Mouse (Mus musculus) midbrain, embryonic 12.5 days (tissue): ENCODE measurements around the gene Slc35a2. TPM values are rescaled to one million over a fixed set of nuclear protein-coding genes. Genes with fewer than 3 reads are reported as not detected.
A peak's percentile ranks its signal among the peaks of the same experiment; 100 is the strongest.
"Not testable (repeated sequence)": the region's sequence is repeated elsewhere in the genome, so short reads cannot be mapped to it uniquely, and the experiment has no call there.

Experiments used
- ATAC-seq: fragments of 200-750 bp; cut with Nextera tagmentation; 2 replicates; pipeline ENCODE4 v1.8.0; 2017; ENCODE audit warnings: low read depth, moderate TSS enrichment, moderate library complexity; ENCODE audit not compliant: low FRiP score
- H3K27ac ChIP-seq: fragments of 300-500 bp; sonication (generic); replicated peaks from 2 replicates; pipeline ENCODE4 v1.5.1; 2016; ENCODE audit warnings: mild to moderate bottlenecking
- H3K27me3 ChIP-seq: fragments of 300-500 bp; sonication (generic); 2 replicates; pipeline ENCODE4 v1.6.1; 2016; ENCODE audit warnings: mild to moderate bottlenecking
- H3K36me3 ChIP-seq: fragments of 300-500 bp; sonication (generic); 2 replicates; pipeline ENCODE4 v1.6.1; 2016
- H3K4me1 ChIP-seq: fragments of 300-500 bp; sonication (generic); 2 replicates; pipeline ENCODE4 v1.6.1; 2016
- H3K4me2 ChIP-seq: fragments of 300-500 bp; sonication (generic); replicated peaks from 2 replicates; pipeline ENCODE4 v1.6.1; 2016; ENCODE audit warnings: mild to moderate bottlenecking, moderate library complexity
- H3K4me3 ChIP-seq: fragments of 300-500 bp; sonication (generic); 2 replicates; pipeline ENCODE4 v1.5.1; 2016; ENCODE audit warnings: mild to moderate bottlenecking
- H3K9ac ChIP-seq: fragments of 300-500 bp; sonication (generic); replicated peaks from 2 replicates; pipeline ENCODE4 v1.6.1; 2016; ENCODE audit warnings: mild to moderate bottlenecking, moderate library complexity
- H3K9me3 ChIP-seq: fragments of 300-500 bp; sonication (generic); 2 replicates; pipeline ENCODE4 v1.6.1; 2016; ENCODE audit warnings: mild to moderate bottlenecking
- WGBS: fragments of 180-500 bp; shearing (Covaris S2); methylation state at CpG from one replicate; pipeline ENCODE4 v1.1.7; 2016; 5-methylcytosine and 5-hydroxymethylcytosine counted together
- polyA plus RNA-seq: library from polyadenylated mRNA; unstranded; fragments of >200 nt; fragmentation: Nextera tagmentation; extraction: Ambion mirVana; gene quantifications from 2 replicates; pipeline ENCODE4 v1.2.1, GENCODE M21; 2016

Slc35a2 gene
- polyA plus RNA-seq, 1 experiment from 2014 or later: 31.4 TPM

DNA sequence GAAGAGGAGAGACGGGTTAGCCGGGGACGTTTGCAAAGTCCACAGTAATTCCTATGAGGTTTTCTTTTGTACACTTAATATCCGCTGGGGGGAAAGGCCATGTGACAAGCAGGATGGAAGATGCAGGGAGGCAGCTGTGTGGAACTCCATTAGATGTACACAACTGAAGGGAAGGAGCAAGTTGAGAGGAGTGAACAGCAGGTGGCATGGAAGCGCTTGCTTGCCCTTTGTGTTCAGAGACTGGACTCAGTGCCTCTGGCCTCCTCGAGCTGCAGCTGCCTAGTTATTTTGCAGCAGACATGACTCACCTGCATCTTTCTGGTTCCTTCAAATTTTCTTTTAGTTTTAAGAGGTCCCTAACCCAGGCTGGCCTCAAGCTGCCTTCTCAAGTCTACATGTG is 26.6 kb downstream of the Slc35a2 start:
- WGBS: 45% methylated on average over 6 of the region's 6 CpGs
- H3K27me3 ChIP-seq: no peaks in the 10 kb centered on the region
- H3K9me3 ChIP-seq: no peaks in the 10 kb centered on the region
- H3K4me3 ChIP-seq: no peak overlapping the region
- no peaks in the 10 kb centered on the region for H3K4me1 ChIP-seq
- no peak overlapping the region for H3K4me2 ChIP-seq
- H3K9ac ChIP-seq: no peak overlapping the region
- H3K27ac ChIP-seq: no peak overlapping the region
- ATAC-seq: no peak
- peaks cover 11% of the 10 kb centered on the region for H3K36me3 ChIP-seq

DNA sequence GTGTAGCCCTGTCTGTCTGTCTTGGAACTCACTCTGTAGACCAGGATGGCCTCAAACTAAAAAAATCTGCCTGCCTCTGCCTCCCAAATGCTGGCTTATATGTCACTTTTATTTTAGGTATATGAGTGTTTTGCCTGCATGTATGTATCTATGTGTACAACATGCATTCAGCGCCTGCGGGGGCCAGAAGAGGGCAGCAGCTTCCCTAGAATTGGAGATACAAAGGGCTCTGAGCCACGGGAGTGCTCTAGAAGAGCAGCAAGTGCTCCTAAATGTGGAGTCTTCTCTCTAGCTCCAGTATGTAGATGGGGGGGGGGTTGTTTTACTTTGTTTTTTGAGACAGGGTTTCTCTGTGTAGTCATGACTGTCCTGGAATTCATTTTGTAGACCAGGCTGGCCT is 31.8 kb downstream of the Slc35a2 start:
- WGBS: 19% methylated on average over 3 of the region's 3 CpGs
- not testable (repeated sequence) for H3K9ac ChIP-seq, ATAC-seq

DNA sequence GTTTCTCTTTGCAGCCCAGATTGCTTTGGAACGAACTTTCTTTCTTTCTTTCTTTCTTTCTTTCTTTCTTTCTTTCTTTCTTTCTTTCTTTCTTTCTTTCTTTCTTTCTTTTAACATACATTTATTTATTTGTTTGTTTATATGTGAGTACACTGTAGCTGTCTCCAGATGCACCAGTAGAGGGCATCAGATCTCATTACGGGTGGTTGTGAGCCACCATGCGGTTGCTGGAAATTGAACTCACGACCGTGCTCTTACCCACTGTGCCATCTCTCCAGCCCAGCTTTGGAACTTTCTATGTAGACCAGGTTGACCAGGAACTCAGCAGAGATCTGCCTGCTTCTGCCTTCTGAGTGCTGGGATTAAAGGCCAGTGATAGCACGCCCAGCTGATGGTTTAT is 34.1 kb downstream of the Slc35a2 start:
- not testable (repeated sequence) for H3K27ac ChIP-seq, H3K4me3 ChIP-seq, H3K4me1 ChIP-seq, H3K9ac ChIP-seq, H3K9me3 ChIP-seq, H3K36me3 ChIP-seq, ATAC-seq, H3K4me2 ChIP-seq
- H3K27me3 ChIP-seq: peaks cover 13% of the 10 kb centered on the region
- 72% methylated on average over 6 of the region's 6 CpGs for WGBS

More for the DNA sequence above, 31.8 kb downstream of the Slc35a2 start:
- not testable (repeated sequence) for H3K4me3 ChIP-seq, H3K4me1 ChIP-seq, H3K9me3 ChIP-seq, H3K4me2 ChIP-seq, H3K27me3 ChIP-seq, H3K27ac ChIP-seq, H3K36me3 ChIP-seq

DNA sequence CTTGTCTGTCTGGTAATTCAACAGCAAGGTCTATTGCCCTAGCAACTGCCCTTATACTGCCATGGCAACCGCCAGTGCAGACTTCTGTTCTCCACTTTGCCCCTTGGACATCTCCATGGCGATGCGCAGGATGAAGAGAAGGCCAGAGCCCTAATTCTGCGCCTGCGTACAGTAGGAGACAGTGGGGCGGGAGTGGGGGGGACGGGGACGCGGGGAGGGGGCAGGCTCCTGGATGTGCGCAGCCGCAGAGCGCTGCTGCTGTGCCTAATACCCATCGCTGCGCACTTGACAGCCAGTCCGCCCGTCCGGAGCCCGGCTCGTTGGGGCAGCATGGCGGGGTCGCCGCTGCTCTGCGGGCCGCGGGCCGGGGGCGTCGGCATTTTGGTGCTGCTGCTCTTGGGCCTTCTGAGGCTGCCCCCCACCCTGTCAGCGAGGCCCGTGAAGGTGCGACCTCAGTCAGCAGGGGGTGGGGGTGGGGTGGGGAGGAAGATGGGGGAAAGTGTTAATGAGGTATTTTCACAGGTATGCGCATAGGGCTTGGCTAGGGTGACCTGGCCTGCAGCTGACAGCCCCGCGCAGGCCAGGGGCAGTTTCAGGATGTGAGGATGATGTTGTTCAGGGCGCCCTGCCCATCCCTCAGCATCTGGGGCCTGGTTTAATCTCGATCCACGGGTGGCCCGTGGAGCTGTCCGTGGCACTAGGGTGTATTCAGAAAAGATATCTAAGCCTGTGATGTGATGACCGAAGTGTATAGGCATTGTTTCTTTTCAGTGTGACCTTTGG is 36.0 kb downstream of the Slc35a2 start, which contains the start of gene Pcsk1n:
Gene Pcsk1n (plus strand): TSS at position 222 of the 783 bp plus-strand sequence.
- Histone ChIP-seq H3K9ac (peak within 1 kb of the TSS; percentile 56), H3K4me3 (peak within 1 kb of the TSS; percentile 46), H3K9me3 (no peaks in the 10 kb centered on the region), H3K36me3 (no peaks in the 10 kb centered on the region), H3K27ac (peak within 1 kb of the TSS; percentile 78), H3K4me1 (0 out of 2 replicates have a peak, but pooled peaks cover 2% of the 10 kb centered on the region), H3K27me3 (peaks cover 29% of the 10 kb centered on the region), H3K4me2 (peak within 1 kb of the TSS; percentile 57)
- WGBS: 18% methylated on average over 39 of the region's 40 CpGs
- peak; percentile 90 for ATAC-seq

DNA sequence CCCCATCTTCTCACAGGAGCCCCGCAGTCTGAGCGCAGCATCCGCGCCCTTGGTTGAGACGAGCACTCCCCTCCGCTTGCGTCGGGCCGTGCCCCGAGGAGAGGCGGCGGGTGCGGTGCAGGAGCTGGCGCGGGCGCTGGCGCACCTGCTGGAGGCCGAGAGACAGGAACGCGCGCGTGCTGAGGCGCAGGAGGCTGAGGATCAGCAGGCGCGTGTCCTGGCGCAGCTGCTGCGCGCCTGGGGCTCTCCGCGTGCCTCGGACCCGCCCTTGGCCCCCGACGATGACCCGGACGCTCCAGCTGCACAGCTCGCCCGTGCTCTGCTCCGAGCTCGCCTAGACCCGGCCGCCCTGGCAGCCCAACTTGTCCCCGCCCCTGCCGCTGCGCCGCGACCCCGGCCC is 38.2 kb downstream of the Slc35a2 start:
- no peaks in the 10 kb centered on the region for H3K9me3 ChIP-seq
- H3K36me3 ChIP-seq: no peaks in the 10 kb centered on the region
- H3K4me3 ChIP-seq: peak overlapping the region; percentile 46
- peaks cover 43% of the 10 kb centered on the region for H3K27me3 ChIP-seq
- 0 out of 2 replicates have a peak, but pooled peaks cover 2% of the 10 kb centered on the region for H3K4me1 ChIP-seq
- H3K9ac ChIP-seq: peak overlapping the region; percentile 51
- 21% methylated on average over 40 of the region's 48 CpGs for WGBS
- peak; percentile 10; the same call in 1 of the 2 replicates for ATAC-seq
- peak overlapping the region; percentile 57 for H3K4me2 ChIP-seq
- H3K27ac ChIP-seq: 0 out of 2 replicates have a peak overlapping the region, but pooled peaks have one; percentile 20

DNA sequence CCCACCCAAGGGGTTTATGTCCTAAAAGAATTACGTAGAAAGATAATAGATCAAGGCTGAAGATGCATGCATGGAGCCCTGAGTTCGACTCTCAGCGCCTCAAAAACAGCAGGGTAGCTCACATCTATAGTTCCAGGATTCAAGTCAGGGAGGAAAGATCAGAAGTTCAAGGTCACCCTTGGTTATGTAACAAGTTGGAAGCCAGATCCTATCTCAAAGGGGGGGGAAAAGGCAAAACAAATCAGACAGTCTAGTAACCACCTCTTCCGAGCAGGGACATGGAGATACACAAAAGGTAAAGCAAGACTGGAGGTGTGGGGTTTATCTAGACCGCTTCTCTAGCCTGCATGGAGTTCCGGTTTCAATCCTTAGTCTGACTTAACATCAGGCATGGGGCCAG is 42.4 kb downstream of the Slc35a2 start:
- 0 out of 2 replicates have a peak, but pooled peaks cover 2% of the 10 kb centered on the region for H3K4me1 ChIP-seq
- WGBS: 69% methylated on average over 6 of the region's 6 CpGs
- H3K36me3 ChIP-seq: peaks cover 13% of the 10 kb centered on the region
- H3K27ac ChIP-seq: no peak overlapping the region
- H3K9me3 ChIP-seq: no peaks in the 10 kb centered on the region
- H3K4me3 ChIP-seq: no peak overlapping the region
- peaks cover 60% of the 10 kb centered on the region for H3K27me3 ChIP-seq
- ATAC-seq: no peak
- no peak overlapping the region for H3K9ac ChIP-seq
- no peak overlapping the region for H3K4me2 ChIP-seq

DNA sequence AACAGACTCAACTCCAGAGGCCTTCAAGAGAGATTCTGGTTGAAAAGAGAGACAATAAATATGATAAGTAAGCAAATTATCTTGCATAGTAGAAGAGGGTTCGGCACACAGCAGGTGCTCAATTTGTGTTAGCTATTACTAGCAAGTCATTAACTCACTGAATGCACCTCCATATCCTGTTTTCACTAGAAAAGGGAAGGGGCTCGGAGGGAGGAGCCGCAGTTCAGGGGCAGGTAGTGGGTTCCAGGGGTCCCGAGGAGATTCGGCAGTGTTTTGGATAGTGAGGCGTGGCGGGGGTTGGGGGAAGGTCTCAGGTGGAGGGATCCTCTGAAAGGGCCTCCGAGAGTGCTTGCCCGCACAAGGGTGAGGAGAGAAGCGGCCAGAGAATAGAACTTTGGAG is 43.3 kb downstream of the Slc35a2 start:
- Histone ChIP-seq H3K27me3 (peaks cover 54% of the 10 kb centered on the region), H3K9me3 (no peaks in the 10 kb centered on the region), H3K4me1 (0 out of 2 replicates have a peak, but pooled peaks cover 2% of the 10 kb centered on the region), H3K4me2 (no peak overlapping the region), H3K4me3 (no peak overlapping the region), H3K36me3 (peaks cover 17% of the 10 kb centered on the region), H3K9ac (no peak overlapping the region), H3K27ac (no peak overlapping the region)
- WGBS: 30% methylated on average over 10 of the region's 10 CpGs
- no peak for ATAC-seq

DNA sequence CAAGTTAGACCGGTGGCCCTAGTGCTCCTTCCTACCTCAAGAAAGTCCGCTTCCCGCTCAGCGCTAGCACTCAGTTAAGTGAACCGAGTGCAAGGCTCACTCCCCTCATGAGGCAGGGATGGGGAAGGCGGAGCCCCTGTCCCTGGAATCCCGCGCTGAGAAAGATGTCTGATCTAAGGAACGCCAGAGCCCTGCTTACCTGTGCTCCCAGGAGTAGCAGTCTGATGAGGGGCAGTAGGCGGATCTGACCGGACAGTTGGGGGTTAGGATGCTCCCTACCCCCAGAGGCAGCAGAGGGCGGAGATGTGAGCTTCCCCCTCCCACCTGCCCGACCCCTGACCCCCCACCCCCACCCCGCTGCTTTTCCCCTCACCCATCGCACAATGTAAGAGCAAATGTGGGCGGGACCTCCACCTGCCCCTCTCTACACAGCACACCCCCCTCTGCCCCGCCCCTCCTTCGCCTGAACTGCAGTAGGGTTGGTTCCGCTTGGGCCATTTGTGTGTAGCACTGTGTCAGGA is 44.5 kb downstream of the Slc35a2 start, which contains the start of gene Eras:
Gene Eras (minus strand): TSS at position 338 of the 521 bp plus-strand sequence.
- 23% methylated on average over 17 of the region's 19 CpGs for WGBS
- peak; percentile 38; the same call in 1 of the 2 replicates for ATAC-seq
- Histone ChIP-seq H3K4me3 (no peak within 1 kb of the TSS), H3K9me3 (no peaks in the 10 kb centered on the region), H3K27me3 (peaks cover 43% of the 10 kb centered on the region), H3K27ac (no peak within 1 kb of the TSS), H3K4me1 (no peaks in the 10 kb centered on the region), H3K36me3 (peaks cover 17% of the 10 kb centered on the region), H3K4me2 (no peak within 1 kb of the TSS), H3K9ac (no peak within 1 kb of the TSS)

DNA sequence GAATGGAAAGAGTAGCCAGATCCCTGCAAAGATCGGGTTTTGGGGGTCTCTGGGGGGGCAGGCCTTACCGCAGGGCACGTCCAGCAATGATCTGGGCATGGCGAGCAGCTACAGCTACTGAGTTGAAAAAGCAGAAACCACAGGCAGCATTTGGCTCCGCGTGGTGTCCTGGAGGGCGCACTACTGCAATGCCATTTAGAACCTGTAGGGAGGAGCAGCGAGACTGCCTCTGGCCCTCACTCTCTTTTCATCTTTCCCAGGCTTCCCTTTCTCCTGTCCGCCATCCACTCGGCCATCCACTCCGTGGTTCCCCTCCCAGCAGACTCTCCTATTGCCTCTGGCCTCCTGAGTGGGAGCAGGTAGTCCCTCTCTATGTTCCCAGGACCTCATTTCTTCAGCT is 53.0 kb downstream of the Slc35a2 start:
- H3K9me3 ChIP-seq: no peaks in the 10 kb centered on the region
- no peak overlapping the region for H3K27ac ChIP-seq
- peaks cover 49% of the 10 kb centered on the region for H3K36me3 ChIP-seq
- no peaks in the 10 kb centered on the region for H3K27me3 ChIP-seq
- no peak for ATAC-seq
- no peaks in the 10 kb centered on the region for H3K4me1 ChIP-seq
- no peak overlapping the region for H3K9ac ChIP-seq
- H3K4me2 ChIP-seq: no peak overlapping the region
- WGBS: 52% methylated on average over 11 of the region's 11 CpGs
- H3K4me3 ChIP-seq: no peak overlapping the region

DNA sequence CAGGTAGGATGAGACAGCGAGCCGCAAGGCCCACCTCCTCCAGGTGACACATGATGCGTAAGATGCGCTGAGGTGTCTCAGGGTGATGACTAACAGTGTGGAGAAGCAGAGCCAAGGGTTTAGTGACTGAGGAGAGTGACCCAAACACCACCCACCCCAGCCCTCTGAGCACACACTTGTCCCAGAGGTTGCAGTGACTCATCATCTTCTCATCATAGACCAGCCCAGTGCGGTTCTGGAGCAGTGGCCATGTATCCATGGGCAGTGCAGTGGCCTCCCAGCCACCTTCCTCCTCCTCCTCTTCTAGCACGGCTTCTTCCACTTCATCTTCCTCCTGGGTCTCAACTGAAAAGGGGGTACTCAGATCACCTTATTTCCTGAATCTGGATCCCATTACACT is 53.8 kb downstream of the Slc35a2 start:
- H3K36me3 ChIP-seq: peaks cover 52% of the 10 kb centered on the region

More for the DNA sequence above, 53.8 kb downstream of the Slc35a2 start:
- Histone ChIP-seq H3K4me1 (no peaks in the 10 kb centered on the region), H3K4me3 (no peak overlapping the region), H3K4me2 (no peak overlapping the region), H3K9ac (no peak overlapping the region), H3K27me3 (no peaks in the 10 kb centered on the region), H3K27ac (no peak overlapping the region), H3K9me3 (no peaks in the 10 kb centered on the region)
- ATAC-seq: no peak
- WGBS: 94% methylated on average over 6 of the region's 6 CpGs
